Mouse (Mus musculus): ENCODE data around the gene Synj1. TPM values are rescaled to one million over a fixed set of nuclear protein-coding genes. Genes with fewer than 3 reads are reported as not detected.

Synj1 gene
- polyA plus RNA-seq, 1 experiment from 2014 or later: 15.6 TPM

DNA sequence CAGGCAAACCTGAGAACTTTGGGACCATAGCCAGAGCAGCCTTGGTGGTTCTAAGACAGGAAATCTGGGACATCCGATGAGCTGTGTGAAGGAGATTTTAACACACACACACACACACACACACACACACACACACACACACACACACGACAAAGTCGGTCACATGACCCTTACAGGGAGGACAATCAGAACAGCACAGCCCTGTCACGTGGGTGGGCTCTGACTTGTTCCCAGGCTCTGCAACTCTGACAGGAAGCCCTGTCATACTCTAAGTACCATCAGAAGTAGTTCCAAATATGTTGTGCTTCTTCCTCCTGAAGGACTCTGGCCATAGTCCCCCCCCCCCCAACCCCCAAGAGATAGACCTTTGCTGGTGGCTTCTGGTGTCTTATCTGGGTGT is 109.7 kb downstream of the Synj1 start:
- no peaks in the 10 kb centered on the region for H3K9me3 ChIP-seq (ENCODE audit: control insufficient read depth, low read length)
- 41% methylated on average over 3 of the region's 4 CpGs for WGBS
- no peak overlapping the region for H3K9ac ChIP-seq (ENCODE audit: low read depth, low read length)
- DNase-seq (ENCODE audit: low spot score) (no peak), ATAC-seq (ENCODE audit: low read depth) (no peak)
- no peak overlapping the region for H3K4me3 ChIP-seq (ENCODE audit: low read depth, low read length)
- H3K4me2 ChIP-seq (ENCODE audit: low read depth, low read length): no peak overlapping the region
- no peaks in the 10 kb centered on the region for H3K36me3 ChIP-seq (ENCODE audit: control insufficient read depth, insufficient read depth, low read length)
- H3K27ac ChIP-seq (replicated peaks; ENCODE audit: low read depth, low read length): no peak overlapping the region
- no peaks in the 10 kb centered on the region for H3K27me3 ChIP-seq (replicated peaks; ENCODE audit: control insufficient read depth, insufficient read depth, low read length)
- H3K4me1 ChIP-seq (ENCODE audit: control insufficient read depth, insufficient read depth, low read length): peaks cover 4% of the 10 kb centered on the region

DNA sequence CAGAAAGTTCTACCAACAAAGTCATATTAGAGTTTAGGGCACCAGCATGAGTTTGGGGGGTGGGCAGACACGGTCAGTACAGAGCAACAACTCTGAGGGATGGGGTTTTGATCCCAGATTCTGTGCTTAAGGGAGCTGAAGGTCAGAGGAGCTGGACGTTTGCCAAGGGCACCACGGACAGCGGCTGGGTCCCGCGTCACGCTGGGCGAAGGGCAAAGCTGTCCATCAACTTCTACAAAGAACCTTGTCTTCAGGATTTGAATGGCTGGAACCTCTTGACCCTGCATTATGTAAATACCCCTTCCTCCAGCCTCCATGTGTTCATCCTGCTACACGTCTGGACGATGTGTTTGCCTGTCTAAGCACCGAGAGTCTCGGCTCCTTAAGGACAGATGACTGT is 111.6 kb downstream of the Synj1 start:
- Histone ChIP-seq H3K27me3 (replicated peaks; ENCODE audit: control insufficient read depth, insufficient read depth, low read length) (no peaks in the 10 kb centered on the region), H3K27ac (replicated peaks; ENCODE audit: low read depth, low read length) (no peak overlapping the region), H3K4me3 (ENCODE audit: low read depth, low read length) (no peak overlapping the region), H3K36me3 (ENCODE audit: control insufficient read depth, insufficient read depth, low read length) (no peaks in the 10 kb centered on the region), H3K4me2 (ENCODE audit: low read depth, low read length) (no peak overlapping the region), H3K4me1 (ENCODE audit: control insufficient read depth, insufficient read depth, low read length) (peaks cover 4% of the 10 kb centered on the region), H3K9me3 (ENCODE audit: control insufficient read depth, low read length) (no peaks in the 10 kb centered on the region), H3K9ac (ENCODE audit: low read depth, low read length) (no peak overlapping the region)
- DNase-seq (ENCODE audit: low spot score) (no peak), ATAC-seq (ENCODE audit: low read depth) (no peak)
- WGBS: 52% methylated on average over 12 of the region's 12 CpGs

DNA sequence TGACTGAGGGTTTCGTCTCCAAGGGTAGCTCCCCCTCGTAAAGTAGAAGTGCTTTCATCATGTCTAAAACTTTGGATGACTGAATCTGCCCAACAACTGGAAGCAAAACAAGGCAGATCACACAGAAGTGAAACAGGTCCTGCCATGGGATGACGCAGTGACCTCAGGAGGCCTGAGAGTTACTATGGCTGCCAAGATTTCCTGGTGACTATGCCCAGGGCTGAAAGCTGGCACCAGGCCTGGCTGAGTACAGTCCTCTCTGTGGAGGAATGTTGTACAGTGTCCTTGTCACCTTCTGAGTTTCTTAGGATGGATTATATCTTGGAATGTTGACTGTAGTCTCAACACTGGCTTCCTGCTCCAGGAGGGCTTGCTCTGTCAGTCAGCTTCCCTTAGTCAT is 113.5 kb downstream of the Synj1 start:
- ATAC-seq (ENCODE audit: low read depth) (no peak), DNase-seq (ENCODE audit: low spot score) (no peak)
- Histone ChIP-seq H3K36me3 (ENCODE audit: control insufficient read depth, insufficient read depth, low read length) (no peaks in the 10 kb centered on the region), H3K27me3 (replicated peaks; ENCODE audit: control insufficient read depth, insufficient read depth, low read length) (no peaks in the 10 kb centered on the region), H3K4me2 (ENCODE audit: low read depth, low read length) (no peak overlapping the region), H3K27ac (replicated peaks; ENCODE audit: low read depth, low read length) (no peak overlapping the region), H3K9me3 (ENCODE audit: control insufficient read depth, low read length) (no peaks in the 10 kb centered on the region), H3K4me1 (ENCODE audit: control insufficient read depth, insufficient read depth, low read length) (peaks cover 7% of the 10 kb centered on the region; the same call in 1 of the 2 replicates), H3K4me3 (ENCODE audit: low read depth, low read length) (no peak overlapping the region), H3K9ac (ENCODE audit: low read depth, low read length) (no peak overlapping the region)
- 94% methylated on average over 3 of the region's 3 CpGs for WGBS

DNA sequence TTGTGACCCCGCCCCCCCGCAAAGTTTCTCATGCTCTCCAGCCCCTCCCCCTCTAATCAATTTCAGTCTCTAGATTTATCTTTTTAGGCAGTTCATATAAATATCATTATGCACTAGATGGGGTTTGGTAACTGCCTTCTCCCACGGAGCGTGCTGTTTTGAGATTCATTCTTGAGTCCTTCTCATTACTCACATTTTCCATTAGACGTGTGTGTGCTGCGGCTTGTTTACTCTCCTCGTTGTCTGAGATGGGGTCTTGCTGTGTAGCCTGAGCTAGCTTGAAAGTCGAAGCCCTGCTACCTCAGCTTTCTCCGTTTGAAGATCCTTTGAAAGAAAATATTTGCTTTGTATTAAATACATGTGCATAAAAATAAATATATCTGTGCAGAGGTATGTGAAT is 117.3 kb downstream of the Synj1 start:
- H3K9me3 ChIP-seq (ENCODE audit: control insufficient read depth, low read length): no peaks in the 10 kb centered on the region
- H3K36me3 ChIP-seq (ENCODE audit: control insufficient read depth, insufficient read depth, low read length): no peaks in the 10 kb centered on the region
- peaks cover 12% of the 10 kb centered on the region; the same call in 1 of the 2 replicates for H3K4me1 ChIP-seq (ENCODE audit: control insufficient read depth, insufficient read depth, low read length)
- H3K27ac ChIP-seq (replicated peaks; ENCODE audit: low read depth, low read length): 0 out of 2 replicates have a peak overlapping the region, but pooled peaks have one; percentile 15
- 47% methylated on average over 9 of the region's 9 CpGs for WGBS
- no peak overlapping the region for H3K4me2 ChIP-seq (ENCODE audit: low read depth, low read length)
- ATAC-seq (ENCODE audit: low read depth): no peak
- no peaks in the 10 kb centered on the region for H3K27me3 ChIP-seq (replicated peaks; ENCODE audit: control insufficient read depth, insufficient read depth, low read length)
- no peak overlapping the region for H3K9ac ChIP-seq (ENCODE audit: low read depth, low read length)
- no peak overlapping the region for H3K4me3 ChIP-seq (ENCODE audit: low read depth, low read length)
- DNase-seq (ENCODE audit: low spot score): peak; percentile 74

- WGBS: 40% methylated on average over 7 of the region's 7 CpGs
- H3K36me3 ChIP-seq (ENCODE audit: control insufficient read depth, insufficient read depth, low read length): no peaks in the 10 kb centered on the region
- no peak for ATAC-seq (ENCODE audit: low read depth)
These were observed 118.1 kb downstream of the Synj1 start for GRCm38 (mm10) chr16:90893019-90893418.

GRCm38 (mm10) chr16:90892081-90892480 is 119.0 kb downstream of the Synj1 start:
- Histone ChIP-seq H3K27ac (replicated peaks; ENCODE audit: low read depth, low read length) (no peak overlapping the region), H3K9ac (ENCODE audit: low read depth, low read length) (no peak overlapping the region), H3K9me3 (ENCODE audit: control insufficient read depth, low read length) (no peaks in the 10 kb centered on the region), H3K4me2 (ENCODE audit: low read depth, low read length) (no peak overlapping the region), H3K4me3 (ENCODE audit: low read depth, low read length) (no peak overlapping the region), H3K36me3 (ENCODE audit: control insufficient read depth, insufficient read depth, low read length) (no peaks in the 10 kb centered on the region), H3K4me1 (ENCODE audit: control insufficient read depth, insufficient read depth, low read length) (peaks cover 12% of the 10 kb centered on the region; the same call in 1 of the 2 replicates), H3K27me3 (replicated peaks; ENCODE audit: control insufficient read depth, insufficient read depth, low read length) (no peaks in the 10 kb centered on the region)
- ATAC-seq (ENCODE audit: low read depth) (no peak; the same call in 1 of the 2 replicates), DNase-seq (ENCODE audit: low spot score) (no peak)
- WGBS: 42% methylated on average over 8 of the region's 8 CpGs

More at GRCm38 (mm10) chr16:90893019-90893418, 118.1 kb downstream of the Synj1 start:
- H3K27me3 ChIP-seq (replicated peaks; ENCODE audit: control insufficient read depth, insufficient read depth, low read length): no peaks in the 10 kb centered on the region
- H3K9ac ChIP-seq (ENCODE audit: low read depth, low read length): no peak overlapping the region
- no peak overlapping the region for H3K4me3 ChIP-seq (ENCODE audit: low read depth, low read length)
- no peak overlapping the region for H3K4me2 ChIP-seq (ENCODE audit: low read depth, low read length)
- H3K27ac ChIP-seq (replicated peaks; ENCODE audit: low read depth, low read length): no peak overlapping the region
- H3K9me3 ChIP-seq (ENCODE audit: control insufficient read depth, low read length): no peaks in the 10 kb centered on the region
- no peak for DNase-seq (ENCODE audit: low spot score)
- H3K4me1 ChIP-seq (ENCODE audit: control insufficient read depth, insufficient read depth, low read length): peaks cover 12% of the 10 kb centered on the region; the same call in 1 of the 2 replicates

- H3K4me3 ChIP-seq (ENCODE audit: low read depth, low read length): no peak overlapping the region
- 59% methylated on average over 14 of the region's 14 CpGs for WGBS
- no peak for ATAC-seq (ENCODE audit: low read depth)
- H3K27me3 ChIP-seq (replicated peaks; ENCODE audit: control insufficient read depth, insufficient read depth, low read length): no peaks in the 10 kb centered on the region
- no peak overlapping the region for H3K27ac ChIP-seq (replicated peaks; ENCODE audit: low read depth, low read length)
- H3K9ac ChIP-seq (ENCODE audit: low read depth, low read length): no peak overlapping the region
- no peaks in the 10 kb centered on the region for H3K36me3 ChIP-seq (ENCODE audit: control insufficient read depth, insufficient read depth, low read length)
- H3K9me3 ChIP-seq (ENCODE audit: control insufficient read depth, low read length): no peaks in the 10 kb centered on the region
- no peak overlapping the region for H3K4me2 ChIP-seq (ENCODE audit: low read depth, low read length)
- DNase-seq (ENCODE audit: low spot score): no peak
- H3K4me1 ChIP-seq (ENCODE audit: control insufficient read depth, insufficient read depth, low read length): peaks cover 12% of the 10 kb centered on the region; the same call in 1 of the 2 replicates
These were observed 119.5 kb downstream of the Synj1 start for GRCm38 (mm10) chr16:90891601-90892000.

GRCm38 (mm10) chr16:90890683-90891082 is 120.4 kb downstream of the Synj1 start:
- 83% methylated on average over 9 of the region's 9 CpGs for WGBS
- no peak overlapping the region for H3K4me3 ChIP-seq (ENCODE audit: low read depth, low read length)
- DNase-seq (ENCODE audit: low spot score): no peak

More at GRCm38 (mm10) chr16:90890683-90891082, 120.4 kb downstream of the Synj1 start:
- no peak overlapping the region for H3K27ac ChIP-seq (replicated peaks; ENCODE audit: low read depth, low read length)
- no peaks in the 10 kb centered on the region for H3K36me3 ChIP-seq (ENCODE audit: control insufficient read depth, insufficient read depth, low read length)
- no peaks in the 10 kb centered on the region for H3K9me3 ChIP-seq (ENCODE audit: control insufficient read depth, low read length)
- no peaks in the 10 kb centered on the region for H3K27me3 ChIP-seq (replicated peaks; ENCODE audit: control insufficient read depth, insufficient read depth, low read length)
- H3K4me1 ChIP-seq (ENCODE audit: control insufficient read depth, insufficient read depth, low read length): peaks cover 19% of the 10 kb centered on the region
- no peak overlapping the region for H3K9ac ChIP-seq (ENCODE audit: low read depth, low read length)
- no peak for ATAC-seq (ENCODE audit: low read depth)
- no peak overlapping the region for H3K4me2 ChIP-seq (ENCODE audit: low read depth, low read length)
